Mouse (Mus musculus): ENCODE measurements around the gene Igbp1.
A peak's percentile ranks its signal among the peaks of the same experiment; 100 is the strongest.

Gene Igbp1

GRCm38 (mm10) chrX:100494068-100494978 lies at the start of gene Igbp1:
Igbp1 (plus strand) TSS chrX:100494291.
- DNase-seq (ENCODE audit: low spot score in 2 of 2), result peak; percentile 19 to 62

GRCm38 (mm10) chrX:100468047-100468446 lies 26.0 kb upstream of the Igbp1 start:
- no peak for DNase-seq (ENCODE audit: low spot score in 2 of 2)

DNA sequence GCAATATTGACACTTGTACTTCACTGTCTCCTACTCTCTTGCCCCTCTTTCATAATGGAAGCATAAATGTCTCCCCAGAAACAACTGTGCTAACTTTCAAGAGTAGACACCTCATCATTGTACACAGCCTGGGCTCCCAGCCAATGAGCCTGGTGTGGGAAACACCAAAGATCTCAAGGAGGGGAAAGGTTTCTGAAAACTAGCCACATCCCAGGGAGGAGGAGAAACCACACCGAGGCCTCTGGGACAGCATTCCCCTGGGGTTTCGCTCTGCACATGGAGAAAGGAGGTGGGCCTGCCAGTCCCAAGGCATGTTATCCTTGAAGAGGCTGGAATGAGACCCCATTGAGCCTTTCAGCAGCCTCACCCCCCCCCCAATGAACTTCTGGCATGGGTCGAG lies 24.0 kb upstream of the Igbp1 start:
- DNase-seq (ENCODE audit: low spot score in 2 of 2), result no peak

DNA sequence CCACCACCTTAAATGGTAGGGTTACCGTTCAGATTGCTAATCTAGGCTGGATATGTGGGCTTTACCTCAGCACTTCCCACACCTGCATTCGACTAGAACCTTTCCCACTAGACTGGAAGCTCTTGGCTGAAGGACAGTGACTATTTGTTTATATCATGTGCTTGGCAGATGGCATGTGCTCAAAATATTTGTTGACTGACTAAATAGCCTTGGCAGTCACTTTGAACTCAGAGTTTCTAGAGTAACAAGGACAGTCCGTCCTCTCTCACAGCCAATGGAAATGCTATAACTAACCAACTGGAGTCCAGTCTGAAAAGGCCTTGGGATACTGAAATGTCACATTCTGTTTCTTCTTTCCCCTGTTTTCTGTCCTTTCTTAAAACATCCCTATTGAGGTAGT lies 22.6 kb upstream of the Igbp1 start:
- no peak for DNase-seq (ENCODE audit: low spot score in 2 of 2)

GRCm38 (mm10) chrX:100475569-100476223 lies 18.4 kb upstream of the Igbp1 start:
- no peak for DNase-seq (ENCODE audit: low spot score in 2 of 2)

- peak; percentile 22 to 43 for DNase-seq (ENCODE audit: low spot score in 2 of 2)
Observed at GRCm38 (mm10) chrX:100480317-100480716, 13.8 kb upstream of the Igbp1 start.

DNA sequence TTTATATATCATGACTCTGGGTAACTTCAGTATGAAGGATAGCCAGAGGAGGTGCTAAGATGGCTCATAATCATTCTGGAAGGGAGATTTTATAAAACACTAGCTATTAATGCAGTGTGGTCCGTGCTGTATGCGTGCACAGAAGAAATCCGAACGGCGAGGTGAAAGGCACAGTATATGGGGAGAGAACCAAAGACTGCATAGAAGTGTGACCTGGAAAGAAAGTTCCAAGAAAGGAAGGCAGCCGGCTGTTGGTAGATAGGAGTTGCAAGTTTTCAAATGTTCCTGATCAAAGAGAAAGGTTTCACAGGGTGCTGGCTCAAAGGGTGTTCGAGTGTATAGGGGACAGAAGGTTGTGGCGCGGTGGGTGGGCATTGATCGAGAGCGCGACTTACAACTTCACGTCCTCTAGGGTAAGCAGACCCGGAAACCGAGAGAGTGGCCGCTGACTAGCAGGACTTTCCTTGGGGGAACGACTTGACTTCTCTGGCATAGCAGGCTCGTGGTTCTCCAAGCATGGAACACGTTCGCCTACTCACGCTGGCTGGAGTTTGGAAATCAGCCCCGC lies 507 bp upstream of the Igbp1 start:
- DNase-seq (ENCODE audit: low spot score in 2 of 2), result no peak

DNA sequence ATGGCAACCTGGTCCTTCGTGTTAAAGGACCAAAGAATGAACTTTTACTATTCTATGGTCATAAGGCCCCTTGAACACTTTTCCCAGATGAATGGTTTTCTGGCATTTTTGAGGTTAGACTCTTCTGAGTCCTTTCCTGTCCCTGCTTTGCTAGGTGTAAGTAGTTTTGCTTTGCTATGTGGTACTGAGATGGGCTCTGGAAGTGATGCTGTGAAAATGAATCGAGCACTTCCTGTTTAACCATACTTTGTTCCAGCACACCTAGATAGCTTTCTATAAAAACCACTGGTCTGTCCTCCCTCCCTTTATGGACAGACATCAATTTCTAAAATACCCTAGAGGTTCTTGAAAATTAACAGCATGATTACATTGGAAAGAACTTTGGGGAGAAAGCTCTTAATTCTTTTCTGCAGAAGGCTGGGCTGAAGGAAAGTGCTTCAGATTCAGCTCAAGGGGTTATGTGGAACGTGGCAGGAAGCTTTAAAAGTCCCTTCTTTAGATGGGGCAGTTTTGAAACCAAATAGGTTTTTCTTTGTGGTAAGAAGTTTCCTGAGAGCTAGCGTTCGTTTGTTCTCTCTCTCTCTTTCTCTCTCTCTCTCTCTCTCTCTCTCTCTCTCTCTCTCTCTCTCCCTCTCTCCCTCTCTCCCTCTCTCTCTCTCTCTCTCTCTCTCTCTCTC lies 10.2 kb downstream of the Igbp1 start:
- DNase-seq (ENCODE audit: low spot score in 2 of 2), result no peak

- no peak for DNase-seq (ENCODE audit: low spot score in 2 of 2)
Observed at GRCm38 (mm10) chrX:100508164-100508563, 14.1 kb downstream of the Igbp1 start.

DNA sequence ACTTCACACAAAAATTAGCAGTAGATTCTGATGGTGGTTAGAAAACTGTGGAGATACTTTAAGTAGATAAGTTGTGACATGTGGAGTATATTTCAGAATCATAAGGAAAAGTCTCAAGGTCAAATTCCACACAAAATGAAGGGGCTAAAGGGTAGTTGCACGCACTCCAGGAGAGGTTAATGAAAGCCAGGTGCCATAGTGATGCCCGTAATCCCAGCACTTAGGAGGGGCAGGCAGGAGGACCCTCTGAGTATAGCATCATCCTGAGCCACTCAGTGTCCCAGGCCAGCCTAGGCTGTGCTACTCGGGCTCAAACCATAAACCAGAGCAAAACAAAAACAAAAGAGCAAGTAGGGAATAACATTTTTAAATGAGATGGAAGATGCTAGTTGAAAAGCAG lies 15.8 kb downstream of the Igbp1 start:
- DNase-seq (ENCODE audit: low spot score in 2 of 2), result no peak

DNA sequence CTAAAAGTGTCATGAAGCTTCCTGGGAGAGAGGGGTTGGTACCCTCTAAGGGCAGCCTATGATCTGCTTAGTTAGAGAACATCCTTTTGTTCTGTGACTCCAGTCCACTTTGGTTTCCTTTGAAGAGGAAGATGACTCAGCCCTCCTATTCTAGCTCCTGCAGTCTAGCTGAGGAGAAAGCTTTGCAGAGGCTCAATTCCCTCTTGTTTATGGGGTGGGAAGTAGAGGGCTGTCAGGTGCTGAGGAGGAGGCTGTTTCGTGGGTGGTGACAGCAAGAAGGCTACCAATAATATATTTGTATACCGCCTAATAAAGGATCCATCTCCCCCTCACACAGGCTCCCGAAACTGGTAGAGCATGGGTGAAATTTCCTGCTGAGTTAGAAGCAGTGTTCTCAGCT lies 22.6 kb downstream of the Igbp1 start:
- DNase-seq (ENCODE audit: low spot score in 2 of 2), result no peak

GRCm38 (mm10) chrX:100517626-100518025 lies 23.5 kb downstream of the Igbp1 start:
- DNase-seq (ENCODE audit: low spot score in 2 of 2), result no peak

DNA sequence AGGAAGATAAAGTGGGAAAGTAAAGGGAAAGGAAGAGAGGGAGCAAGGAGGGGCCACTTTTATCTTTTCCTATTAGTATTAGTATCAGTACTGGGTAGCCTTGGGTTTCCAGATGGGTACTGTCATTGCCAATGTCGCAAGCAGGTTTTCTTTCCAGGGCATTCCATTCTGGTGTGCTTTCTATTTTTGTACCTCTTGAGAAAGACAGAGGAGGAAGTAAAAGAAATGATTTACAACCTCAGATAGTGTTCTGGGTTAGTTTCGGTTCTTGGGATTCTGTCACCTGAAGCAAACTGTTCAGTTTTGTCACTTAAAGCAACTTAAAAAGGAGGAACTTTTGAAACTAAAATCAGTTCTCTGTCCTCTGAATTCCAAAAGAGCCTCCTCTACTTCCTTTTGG lies 24.4 kb downstream of the Igbp1 start:
- DNase-seq (ENCODE audit: low spot score in 2 of 2), result no peak

GRCm38 (mm10) chrX:100524471-100524870 lies 30.4 kb downstream of the Igbp1 start, which contains the start of gene Dgat2l6:
Dgat2l6 (plus strand) TSS chrX:100524838.
- no peak for DNase-seq (ENCODE audit: low spot score in 2 of 2)

- DNase-seq (ENCODE audit: low spot score in 2 of 2), result no peak
Observed at GRCm38 (mm10) chrX:100556026-100556425, 61.9 kb downstream of the Igbp1 start.

DNA sequence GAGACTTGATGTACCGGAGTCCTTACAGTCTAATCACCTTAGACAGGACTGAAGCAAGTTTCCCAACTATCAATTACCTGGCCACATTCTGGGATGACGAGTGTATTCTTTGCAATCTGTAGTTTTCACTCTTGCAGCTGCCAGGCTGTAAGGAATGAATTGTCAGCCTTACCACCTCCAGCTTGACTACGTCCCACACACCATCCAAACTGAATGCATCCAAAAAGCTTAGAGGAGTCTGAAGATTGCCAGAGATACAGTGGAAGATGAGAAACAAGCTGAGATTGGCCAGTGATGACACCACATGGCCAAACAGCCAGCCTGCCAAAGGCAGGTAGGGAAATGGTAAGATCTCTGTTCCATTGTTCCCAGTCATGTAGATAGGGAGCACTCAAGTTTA lies 71.6 kb downstream of the Igbp1 start:
- no peak for DNase-seq (ENCODE audit: low spot score in 2 of 2)
